Mouse (Mus musculus) subcutaneous adipose tissue, adult 2 months (tissue): ENCODE measurements around the gene Mga. TPM values are rescaled to one million over a fixed set of nuclear protein-coding genes. Genes with fewer than 3 reads are reported as not detected.

Source experiments
- polyA plus RNA-seq: library from polyadenylated mRNA; depleted of rRNA; stranded (reverse); fragments of >200 nt; gene quantifications from 2 replicates; pipeline ENCODE4 v1.2.3, GENCODE M21; 2012; ENCODE audit warnings: low replicate concordance; rRNA removed

Gene Mga
- 17.6 and 42.1 TPM in 2 replicates for polyA plus RNA-seq

DNA sequence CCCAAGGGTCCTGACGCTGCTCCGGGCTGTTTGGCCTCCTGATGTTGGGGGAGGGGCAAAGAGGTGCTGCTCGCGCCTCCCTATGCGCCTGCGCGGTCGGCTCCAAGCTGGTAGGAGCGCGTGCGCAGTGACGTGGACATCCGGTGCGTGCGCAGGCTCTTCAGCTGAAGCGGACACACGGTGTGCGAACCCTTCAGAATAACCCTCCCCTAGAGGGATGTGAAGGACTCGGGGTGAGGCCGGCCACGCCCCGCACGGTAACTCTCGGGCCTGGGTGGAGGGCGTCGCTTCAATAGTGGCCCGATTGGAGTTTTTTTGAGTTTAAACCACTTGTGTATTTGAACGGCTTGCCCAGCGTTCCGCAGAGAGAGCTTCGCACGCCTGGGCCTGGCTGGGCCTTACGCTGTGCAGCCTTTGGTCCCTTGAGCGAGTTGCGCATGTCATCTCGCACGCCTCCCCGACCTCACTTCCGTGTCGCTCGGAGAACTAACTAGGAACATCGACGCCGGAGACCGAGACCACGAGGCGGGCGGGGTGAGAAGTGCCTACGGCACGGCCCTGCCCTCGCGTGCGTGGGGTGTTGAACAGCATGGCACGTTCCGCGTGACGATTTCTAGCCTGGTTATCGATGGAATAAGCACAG is at the start of gene Mga:
Gene Mga, plus strand, starts transcription at position 139 of the 643 bp plus-strand sequence.

DNA sequence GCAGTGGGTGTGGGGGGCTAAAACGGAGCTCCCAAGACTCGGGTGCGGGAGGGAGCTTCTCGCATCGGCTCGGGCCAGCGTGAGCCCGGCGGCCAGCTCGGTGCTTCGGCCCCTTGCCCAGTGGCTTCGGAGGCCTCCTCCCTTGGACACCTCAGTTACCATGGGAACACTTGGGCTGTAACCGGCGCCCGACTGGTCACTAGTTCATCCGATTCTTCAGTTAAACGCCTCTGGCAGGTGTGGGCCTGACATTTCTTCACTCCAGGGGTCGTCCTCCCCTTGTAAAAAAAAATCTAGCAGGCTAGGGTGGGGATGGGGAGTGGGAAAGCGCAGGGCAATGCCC is 75.5 kb downstream of the Mga start, which contains the start of gene Mapkbp1:
Gene Mapkbp1, plus strand, starts transcription at position 163 of the 343 bp plus-strand sequence.

Other genes with a start within 250 kb of the Mga start
- 7.3 and 9.0 TPM in 2 replicates for gene Ndufaf1, start 234.4 kb upstream of the Mga start, polyA plus RNA-seq
- gene Rtf1, start 222.2 kb upstream of the Mga start, polyA plus RNA-seq, result 8.4 and 11.6 TPM in 2 replicates
- gene Itpka, start 154.9 kb upstream of the Mga start, polyA plus RNA-seq, result 3.4 and 4.1 TPM in 2 replicates
- 0.11 and 1.7 TPM in 2 replicates for gene Ltk, start 136.8 kb upstream of the Mga start, polyA plus RNA-seq
- gene Rpap1, start 109.7 kb upstream of the Mga start, polyA plus RNA-seq, result 16.6 and 25.9 TPM in 2 replicates
- 1.9 and 12.4 TPM in 2 replicates for gene Tyro3, start 99.5 kb upstream of the Mga start, polyA plus RNA-seq
- 22.1 and 36.1 TPM in 2 replicates for gene Mapkbp1, start 75.5 kb downstream of the Mga start, polyA plus RNA-seq
- gene Jmjd7, start 130.3 kb downstream of the Mga start, polyA plus RNA-seq, result 7.9 and 14.1 TPM in 2 replicates
- 3.3 and 4.9 TPM in 2 replicates for gene Gm28042, start 130.3 kb downstream of the Mga start, polyA plus RNA-seq
- gene Pla2g4b, start 136.2 kb downstream of the Mga start, polyA plus RNA-seq, result 4.3 and 7.6 TPM in 2 replicates